Mouse (Mus musculus): Measurements from ENCODE around the gene Fam102b. TPM values are rescaled to one million over a fixed set of nuclear protein-coding genes. Genes with fewer than 3 reads are reported as not detected.

The Fam102b gene
- total RNA-seq, 2 experiments from 2014 or later: 26.5 to 28.2 TPM

DNA sequence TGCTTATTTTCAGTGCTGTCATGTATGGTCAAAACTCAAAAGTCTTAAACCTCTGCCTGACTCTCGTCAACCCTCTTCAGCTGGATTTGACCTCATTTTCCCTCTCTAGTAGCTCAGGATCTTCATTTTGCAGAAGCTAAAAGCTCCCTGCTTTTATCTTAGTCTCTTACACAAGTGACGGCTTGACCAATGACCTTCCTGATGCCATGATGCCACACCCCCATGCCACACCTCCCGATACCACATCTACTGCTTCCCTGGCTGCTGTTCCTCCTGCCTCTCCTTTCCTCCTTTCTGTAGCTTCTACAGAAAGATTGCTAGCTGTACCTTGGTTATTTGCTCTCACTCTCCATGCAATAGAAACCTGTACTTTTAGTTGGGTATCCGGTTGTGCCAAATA lies 29.6 kb downstream of the Fam102b start:
- H3K27ac ChIP-seq: no peak overlapping the region
- H3K4me3 ChIP-seq: no peak overlapping the region
- TF ChIP-seq CTCF (conservative IDR thresholded peaks at IDR 0.05): no peak
- no peak for DNase-seq (ENCODE audit: low spot score in 2 of 2)

DNA sequence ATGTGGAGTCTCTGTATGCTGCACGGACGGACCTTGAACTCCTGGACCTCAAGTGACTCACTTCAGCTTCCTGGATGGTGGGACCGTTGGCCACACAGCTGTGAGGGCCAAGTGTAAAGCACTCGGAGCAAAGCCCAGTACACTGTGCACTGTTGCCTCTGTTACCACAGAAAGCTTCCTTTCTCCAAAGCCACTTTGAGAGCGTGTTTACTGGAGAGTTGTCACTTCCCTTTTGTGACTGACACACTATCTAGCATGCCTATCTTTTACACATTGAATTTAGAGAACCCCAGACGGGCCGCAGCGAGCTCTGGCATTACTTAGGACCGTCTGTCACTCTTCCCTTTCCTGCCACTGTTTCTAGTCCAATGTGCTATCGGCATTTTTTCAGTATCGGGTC lies 30.1 kb downstream of the Fam102b start:
- no peak for DNase-seq (ENCODE audit: low spot score in 2 of 2)
- no peak for TF ChIP-seq CTCF (conservative IDR thresholded peaks at IDR 0.05)
- Histone ChIP-seq H3K4me3 (no peak overlapping the region), H3K27ac (no peak overlapping the region)

DNA sequence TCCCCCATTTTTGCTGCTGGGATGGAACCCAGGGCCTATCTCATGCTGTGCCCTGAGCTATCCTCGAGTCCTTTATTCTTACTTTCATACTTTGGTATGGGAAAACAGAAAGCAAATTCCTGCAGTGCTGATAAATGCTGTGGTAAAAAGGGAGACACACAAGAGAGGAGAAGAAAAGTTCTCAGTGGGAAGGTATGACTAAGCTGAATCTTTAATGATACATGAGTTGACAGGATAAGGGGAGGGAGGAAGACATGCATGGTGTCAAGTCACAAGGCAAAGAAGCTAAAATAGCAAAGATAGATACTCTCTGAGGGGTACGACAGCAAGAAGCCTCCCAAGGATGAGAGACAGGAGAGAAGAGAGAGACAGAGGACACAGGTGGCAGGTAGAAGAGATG lies 32.0 kb downstream of the Fam102b start:
- H3K4me3 ChIP-seq: no peak overlapping the region
- H3K27ac ChIP-seq: no peak overlapping the region
- TF ChIP-seq CTCF (conservative IDR thresholded peaks at IDR 0.05): no peak

DNA sequence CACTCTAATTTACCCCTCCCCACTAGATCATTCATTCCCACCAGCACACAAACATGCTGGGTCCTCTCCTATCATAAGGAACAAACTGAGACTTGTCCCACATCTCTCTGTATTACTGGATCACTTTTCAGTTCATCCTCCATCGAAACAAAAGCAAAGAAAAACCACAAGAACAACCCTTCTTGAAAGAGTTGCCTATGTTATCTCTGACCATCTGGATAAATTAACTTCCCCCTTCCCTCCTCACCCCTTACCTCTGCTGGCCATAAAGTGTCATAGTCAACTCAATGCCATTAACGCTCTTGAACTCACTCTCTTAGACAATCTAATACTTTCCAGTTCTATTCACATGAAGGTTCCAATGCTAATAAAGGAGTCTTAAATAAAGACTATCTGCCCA lies 32.9 kb downstream of the Fam102b start:
- TF ChIP-seq CTCF (conservative IDR thresholded peaks at IDR 0.05): no peak
- H3K27ac ChIP-seq: no peak overlapping the region
- DNase-seq (ENCODE audit: low spot score in 2 of 2): no peak

More for the DNA sequence above, 32.0 kb downstream of the Fam102b start:
- DNase-seq (ENCODE audit: low spot score in 2 of 2): no peak

DNA sequence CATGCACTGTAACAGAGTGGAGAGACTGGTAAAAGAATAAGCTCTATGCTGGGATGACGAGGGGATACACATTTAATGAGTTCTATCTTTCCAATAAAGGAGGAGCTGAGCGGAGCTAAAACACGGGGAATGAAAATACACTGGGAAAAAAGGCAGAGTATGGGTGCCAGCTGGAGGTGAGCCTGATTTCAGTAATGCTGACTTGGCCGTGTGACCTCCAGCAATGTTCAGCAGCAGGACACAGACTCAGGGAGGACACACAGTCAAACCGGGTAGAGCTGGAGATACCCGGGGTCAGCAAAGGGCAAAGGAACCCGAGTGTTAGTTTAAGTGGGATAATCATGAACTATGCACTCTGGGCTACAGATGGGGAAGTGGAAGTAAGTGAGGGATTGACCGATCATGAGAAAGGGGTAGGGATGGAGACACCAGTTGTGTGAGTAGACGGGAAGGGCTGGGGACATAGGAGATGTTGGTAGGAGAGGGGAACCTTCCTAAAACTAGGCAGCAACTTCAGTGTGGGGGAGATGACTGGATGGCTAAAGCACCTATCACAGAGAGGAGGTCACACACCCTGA lies 37.3 kb downstream of the Fam102b start:
- TF ChIP-seq CTCF (conservative IDR thresholded peaks at IDR 0.05): no peak
- H3K27ac ChIP-seq: no peak overlapping the region
- no peak for DNase-seq (ENCODE audit: low spot score in 2 of 2)
- no peak overlapping the region for H3K4me3 ChIP-seq

More for the DNA sequence above, 32.9 kb downstream of the Fam102b start:
- no peak overlapping the region for H3K4me3 ChIP-seq

DNA sequence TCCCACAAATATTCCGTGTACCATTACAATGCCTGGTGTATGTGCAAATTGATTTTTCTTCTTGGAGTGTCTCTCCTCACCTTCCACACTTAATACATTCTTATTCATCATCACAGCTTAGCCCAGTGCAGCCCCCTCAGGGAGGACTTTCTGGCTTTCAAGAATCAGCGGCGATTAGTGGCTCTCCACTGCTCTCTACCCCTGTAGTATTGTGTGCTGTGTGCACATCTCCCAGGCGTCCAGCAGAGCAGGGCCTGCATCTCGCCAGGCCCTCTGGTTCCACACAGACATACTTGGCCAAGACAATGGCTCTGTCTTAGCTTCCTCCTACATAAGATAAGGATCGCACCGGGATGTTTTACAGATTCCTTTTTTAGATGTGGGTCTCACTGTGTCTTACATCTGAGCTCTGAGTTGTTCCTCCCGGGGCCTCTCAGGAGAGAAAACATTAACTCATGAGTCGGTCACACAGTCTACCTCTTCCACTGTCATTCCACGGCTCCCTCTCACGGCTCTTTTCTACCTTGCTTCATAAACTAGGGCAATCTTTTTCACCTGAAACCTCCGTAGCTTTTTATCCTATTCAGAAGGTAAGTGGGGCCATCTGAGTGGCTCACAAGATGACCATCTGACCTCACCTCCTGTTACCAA lies 40.3 kb downstream of the Fam102b start:
- Histone ChIP-seq H3K27ac (no peak overlapping the region), H3K4me3 (no peak overlapping the region)
- TF ChIP-seq CTCF (conservative IDR thresholded peaks at IDR 0.05): no peak
- DNase-seq (ENCODE audit: low spot score in 2 of 2): no peak

DNA sequence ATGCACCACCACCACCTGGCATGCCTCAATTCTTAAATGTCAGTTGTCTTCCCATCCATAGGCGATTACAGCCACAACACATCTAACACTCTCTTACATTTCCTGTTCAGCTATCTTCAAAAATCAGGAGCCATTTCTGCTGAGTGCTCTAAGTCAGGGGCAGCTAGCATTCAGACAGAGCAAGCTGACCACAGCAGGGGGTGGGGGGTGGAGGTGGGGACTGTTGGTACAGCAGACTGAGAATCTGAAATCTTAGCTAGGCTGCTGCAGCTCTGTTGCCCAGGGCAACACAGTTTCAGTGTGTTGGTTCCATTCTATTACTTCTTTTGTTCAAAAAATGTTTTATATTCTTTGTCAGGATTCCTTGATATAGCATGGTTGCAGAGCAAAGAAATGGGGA lies 40.9 kb downstream of the Fam102b start:
- Histone ChIP-seq H3K27ac (no peak overlapping the region), H3K4me3 (no peak overlapping the region)
- DNase-seq (ENCODE audit: low spot score in 2 of 2): no peak
- no peak for TF ChIP-seq CTCF (conservative IDR thresholded peaks at IDR 0.05)

DNA sequence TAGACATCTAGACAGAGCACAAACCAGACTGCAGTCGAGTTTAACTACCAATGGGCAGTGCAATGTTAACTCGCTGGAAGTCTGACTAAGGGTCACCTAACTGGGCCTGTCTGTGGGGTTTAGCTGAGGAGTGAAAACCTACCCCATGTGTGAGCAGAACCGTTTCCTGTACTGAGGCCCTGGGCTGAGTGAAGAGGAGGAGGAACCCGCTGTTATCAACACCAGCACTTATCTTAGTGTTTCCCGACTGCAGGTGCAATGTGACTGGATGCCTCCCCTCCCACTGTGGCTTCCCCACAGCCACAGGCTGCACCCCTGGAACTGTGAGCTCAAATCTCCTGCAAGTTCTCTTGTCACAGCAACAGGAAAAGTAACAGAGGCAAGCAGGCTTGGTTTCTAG lies 43.4 kb downstream of the Fam102b start:
- TF ChIP-seq CTCF (conservative IDR thresholded peaks at IDR 0.05): no peak
- no peak overlapping the region for H3K27ac ChIP-seq
- DNase-seq (ENCODE audit: low spot score in 2 of 2): no peak
- H3K4me3 ChIP-seq: no peak overlapping the region

DNA sequence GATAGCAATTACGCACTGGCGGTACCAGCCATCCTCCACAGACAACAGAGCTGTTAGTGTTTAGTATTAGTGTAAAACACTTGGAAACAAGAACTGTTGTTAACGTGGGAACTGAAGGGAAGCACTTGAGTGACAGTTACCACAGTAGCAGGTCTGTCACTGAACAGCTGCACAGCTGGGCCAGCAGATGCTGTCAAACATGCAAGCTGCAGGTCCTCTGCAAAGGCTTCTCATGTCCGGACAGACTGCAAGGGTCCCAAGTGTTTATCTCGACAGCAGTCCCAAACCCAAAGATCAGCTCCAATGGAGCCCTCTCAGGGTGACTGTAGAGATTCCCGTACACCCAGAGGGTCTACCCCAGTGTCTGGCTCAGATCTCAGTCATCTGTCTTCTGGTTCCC lies 45.5 kb downstream of the Fam102b start:
- H3K4me3 ChIP-seq: no peak overlapping the region

DNA sequence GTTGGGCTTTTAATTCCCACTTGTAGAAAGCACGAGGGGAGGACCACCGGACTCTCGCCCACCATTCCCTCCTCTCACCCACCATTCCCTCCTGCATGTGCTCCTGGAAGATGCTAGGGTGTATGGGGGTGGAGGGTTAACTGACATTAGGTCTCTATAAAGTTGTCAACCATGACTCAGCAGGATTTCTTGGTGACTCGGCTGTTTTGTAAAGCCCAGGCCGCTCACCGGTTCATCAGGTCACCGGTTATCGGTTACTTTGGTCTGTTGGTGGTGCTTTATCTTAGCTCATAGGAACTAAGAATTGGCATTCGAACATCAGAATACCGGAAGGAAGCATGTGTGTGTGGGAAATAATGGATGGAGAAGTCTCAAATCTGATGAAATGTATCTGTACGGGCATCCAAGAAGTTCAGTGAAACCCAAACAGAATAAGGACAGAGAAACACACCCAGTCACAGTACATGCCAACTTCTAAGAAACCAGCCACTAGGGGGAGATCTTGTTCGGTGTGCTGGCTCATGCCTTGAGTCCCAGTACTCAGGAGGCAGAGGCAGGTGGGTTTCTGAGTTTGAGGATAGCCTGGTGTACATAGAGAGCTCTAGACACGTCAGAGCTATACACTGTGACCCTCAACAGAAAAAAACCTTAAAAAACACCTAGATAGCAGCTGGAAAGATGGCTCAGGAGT lies 49.9 kb downstream of the Fam102b start:
- DNase-seq (ENCODE audit: low spot score in 2 of 2): no peak
- peak; percentile 71 for TF ChIP-seq CTCF (conservative IDR thresholded peaks at IDR 0.05)
- H3K4me3 ChIP-seq: no peak overlapping the region
- H3K27ac ChIP-seq: no peak overlapping the region

More for the DNA sequence above, 45.5 kb downstream of the Fam102b start:
- no peak for TF ChIP-seq CTCF (conservative IDR thresholded peaks at IDR 0.05)
- DNase-seq (ENCODE audit: low spot score in 2 of 2): no peak
- no peak overlapping the region for H3K27ac ChIP-seq

DNA sequence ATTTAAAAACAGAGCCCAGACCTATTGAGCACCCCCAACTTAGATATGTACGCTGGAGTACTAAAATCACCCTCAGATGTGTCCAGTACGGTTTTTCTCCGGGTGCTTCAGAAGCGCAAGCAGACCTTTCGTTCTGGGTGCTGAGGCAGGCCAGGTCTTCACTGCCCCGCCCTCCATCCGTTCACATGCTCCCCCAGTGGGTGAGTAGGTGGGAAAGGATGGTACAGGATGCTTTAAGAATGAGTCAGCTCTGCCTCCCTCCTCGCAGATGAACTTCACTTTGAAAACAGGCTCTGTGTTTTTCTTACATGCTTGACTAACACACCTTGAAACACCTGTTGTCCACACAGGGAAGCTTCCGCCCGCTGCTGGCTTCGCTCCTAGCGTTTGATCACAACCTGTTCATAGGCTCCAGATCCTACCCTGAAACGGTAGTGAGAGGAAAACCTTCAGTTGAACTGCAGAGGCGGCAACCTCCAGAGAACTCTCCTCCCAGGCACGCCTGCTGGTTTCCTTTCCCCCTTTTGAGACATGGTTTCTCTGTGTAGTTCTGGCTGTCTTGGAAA lies 52.4 kb downstream of the Fam102b start:
- TF ChIP-seq CTCF (conservative IDR thresholded peaks at IDR 0.05): no peak
- H3K27ac ChIP-seq: no peak overlapping the region
- no peak overlapping the region for H3K4me3 ChIP-seq
- no peak for DNase-seq (ENCODE audit: low spot score in 2 of 2)

DNA sequence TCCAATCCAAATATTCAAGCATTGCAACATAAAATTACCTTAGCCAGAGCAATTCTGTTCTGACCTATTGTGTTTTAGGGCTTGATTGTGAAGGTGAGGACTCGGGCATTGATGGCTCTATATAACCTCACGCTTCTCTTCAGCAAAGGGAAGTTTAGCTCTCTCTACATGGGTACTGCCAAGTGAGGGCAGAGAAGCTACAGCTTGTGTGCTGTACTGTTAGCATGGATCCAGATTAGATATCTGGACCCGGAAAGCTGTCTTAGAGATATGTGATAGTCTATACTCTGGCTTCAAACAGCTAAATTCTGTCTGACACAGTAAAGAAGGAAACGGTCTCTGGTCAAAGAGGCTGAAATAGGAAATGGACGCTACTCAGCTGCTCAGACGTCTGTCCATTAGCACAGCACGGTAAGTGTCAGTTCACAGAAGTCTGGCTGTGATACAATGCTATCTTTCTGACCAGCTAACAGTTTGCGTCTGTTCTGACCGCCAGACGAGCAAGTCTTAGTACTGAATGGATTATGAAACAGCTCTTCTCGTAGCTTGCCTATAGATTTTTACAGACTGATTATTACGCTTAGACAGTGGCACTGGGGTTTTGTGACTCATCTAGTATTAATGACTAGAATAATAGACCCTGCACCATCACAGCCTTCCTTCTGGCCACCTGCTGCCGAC lies 53.3 kb downstream of the Fam102b start:
- H3K27ac ChIP-seq: no peak overlapping the region
- no peak for TF ChIP-seq CTCF (conservative IDR thresholded peaks at IDR 0.05)
- H3K4me3 ChIP-seq: no peak overlapping the region
- no peak for DNase-seq (ENCODE audit: low spot score in 2 of 2)

DNA sequence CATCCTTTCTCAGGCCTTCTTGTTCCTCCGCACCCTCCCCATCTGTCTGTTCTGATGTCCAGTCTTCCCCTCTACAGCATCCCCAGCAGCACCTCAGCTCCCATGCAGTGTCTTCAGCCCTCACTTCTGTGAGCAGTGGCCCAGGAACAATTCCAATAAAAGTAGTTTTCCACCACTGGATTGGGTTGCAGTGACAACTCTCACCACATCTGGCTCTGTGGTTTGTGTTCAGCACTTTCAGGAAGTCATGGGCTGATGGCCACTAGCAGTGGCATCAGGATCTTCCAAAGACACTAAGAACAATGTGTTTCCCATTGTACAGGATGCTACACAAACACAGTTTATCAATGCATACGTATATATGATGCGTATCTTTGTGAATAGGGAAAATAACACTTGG lies 61.4 kb downstream of the Fam102b start:
- Histone ChIP-seq H3K27ac (no peak overlapping the region), H3K4me3 (no peak overlapping the region)
- no peak for TF ChIP-seq CTCF (conservative IDR thresholded peaks at IDR 0.05)
- no peak for DNase-seq (ENCODE audit: low spot score in 2 of 2)
